Mouse (Mus musculus): Measurements from ENCODE around the gene Ttn. TPM values are rescaled to one million over a fixed set of nuclear protein-coding genes. Genes with fewer than 3 reads are reported as not detected.
A peak's percentile ranks its signal among the peaks of the same experiment; 100 is the strongest.

Gene Ttn
- polyA plus RNA-seq, 1 experiment from 2014 or later: under 0.01 TPM

GRCm38 (mm10) chr2:76966013-76966412, 16.3 kb downstream of the Ttn start:
- ChIA-PET CTCF (no interaction called here), POLR2A (no interaction called here)
- in situ Hi-C loops (cut with MboI; ENCODE audit: low pct_unique_long_range_greater_than_20kb): loop anchor here (5.0 kb wide), 1 partner anchor 39 kb away; no protein-coding TSS in a partner anchor
- TF ChIP-seq CTCF (IDR thresholded peaks at IDR 0.05): no peak
- H3K27me3 ChIP-seq: peaks cover 67% of the 10 kb centered on the region
- no peak for DNase-seq (ENCODE audit: low read depth, low spot score)
- ATAC-seq: no peak

- CTCF ChIA-PET: no interaction called here
- POLR2A ChIA-PET: no interaction called here
- no peak for ATAC-seq
Observed at GRCm38 (mm10) chr2:76965542-76965941, 16.8 kb downstream of the Ttn start.

GRCm38 (mm10) chr2:76962045-76962432, 20.3 kb downstream of the Ttn start:
- peaks cover 41% of the 10 kb centered on the region for H3K27me3 ChIP-seq
- DNase-seq (ENCODE audit: low read depth, low spot score) (no peak), ATAC-seq (no peak)
- TF ChIP-seq CTCF (IDR thresholded peaks at IDR 0.05): no peak
- ChIA-PET CTCF (no interaction called here), POLR2A (no interaction called here)
- in situ Hi-C loops (cut with MboI; ENCODE audit: low pct_unique_long_range_greater_than_20kb): no loop called here

More at GRCm38 (mm10) chr2:76965542-76965941, 16.8 kb downstream of the Ttn start:
- TF ChIP-seq CTCF (IDR thresholded peaks at IDR 0.05): no peak
- in situ Hi-C loops (cut with MboI; ENCODE audit: low pct_unique_long_range_greater_than_20kb): loop anchor here (5.0 kb wide), 1 partner anchor 38 kb away; no protein-coding TSS in a partner anchor
- H3K27me3 ChIP-seq: peaks cover 66% of the 10 kb centered on the region
- DNase-seq (ENCODE audit: low read depth, low spot score): no peak

GRCm38 (mm10) chr2:76961420-76962044, 20.8 kb downstream of the Ttn start:
- peaks cover 38% of the 10 kb centered on the region for H3K27me3 ChIP-seq
- in situ Hi-C loops (cut with MboI; ENCODE audit: low pct_unique_long_range_greater_than_20kb): no loop called here
- ChIA-PET POLR2A (no interaction called here), CTCF (no interaction called here)
- DNase-seq (ENCODE audit: low read depth, low spot score) (no peak), ATAC-seq (no peak)
- no peak for TF ChIP-seq CTCF (IDR thresholded peaks at IDR 0.05)

GRCm38 (mm10) chr2:76949774-76950173, 32.6 kb downstream of the Ttn start:
- peaks cover 52% of the 10 kb centered on the region for H3K27me3 ChIP-seq
- ATAC-seq (no peak), DNase-seq (ENCODE audit: low read depth, low spot score) (no peak)
- in situ Hi-C loops (cut with MboI; ENCODE audit: low pct_unique_long_range_greater_than_20kb): no loop called here
- ChIA-PET POLR2A (interaction anchor here (1.6 kb wide), 1 partner anchor 17 kb away, joined by 3 read pairs; no protein-coding TSS in a partner anchor), CTCF (no interaction called here)
- no peak for TF ChIP-seq CTCF (IDR thresholded peaks at IDR 0.05)

- DNase-seq (ENCODE audit: low read depth, low spot score): no peak
- peaks cover 69% of the 10 kb centered on the region for H3K27me3 ChIP-seq
- ChIA-PET POLR2A (no interaction called here), CTCF (interaction anchor here (1.2 kb wide), 1 partner anchor 12 kb away, joined by 4 read pairs; no protein-coding TSS in a partner anchor)
- no peak for TF ChIP-seq CTCF (IDR thresholded peaks at IDR 0.05)
- in situ Hi-C loops (cut with MboI; ENCODE audit: low pct_unique_long_range_greater_than_20kb): no loop called here
- no peak for ATAC-seq
Observed at GRCm38 (mm10) chr2:76938515-76938914, 43.8 kb downstream of the Ttn start.

- POLR2A ChIA-PET: no interaction called here
- in situ Hi-C loops (cut with MboI; ENCODE audit: low pct_unique_long_range_greater_than_20kb): loop anchor here (5.0 kb wide), 1 partner anchor 38 kb away; no protein-coding TSS in a partner anchor
- CTCF ChIA-PET: interaction anchor here (1.0 to 5.3 kb wide), 2 partner anchors 40 to 43 kb away, joined by 3 to 32 read pairs; no protein-coding TSS in a partner anchor
- ATAC-seq (no peak), DNase-seq (ENCODE audit: low read depth, low spot score) (peak; percentile 27)
- H3K27me3 ChIP-seq: peaks cover 62% of the 10 kb centered on the region
- TF ChIP-seq CTCF (IDR thresholded peaks at IDR 0.05): peak; percentile 86
Observed at GRCm38 (mm10) chr2:76929718-76930117, 52.6 kb downstream of the Ttn start.

- DNase-seq (ENCODE audit: low read depth, low spot score) (no peak), ATAC-seq (no peak)
- in situ Hi-C loops (cut with MboI; ENCODE audit: low pct_unique_long_range_greater_than_20kb): loop anchor here (5.0 kb wide), 1 partner anchor 38 kb away; no protein-coding TSS in a partner anchor
- ChIA-PET CTCF (interaction anchor here (1.0 to 5.3 kb wide), 3 partner anchors 41 to 46 kb away, joined by 3 to 32 read pairs (median 3); no protein-coding TSS in a partner anchor), POLR2A (no interaction called here)
- no peak for TF ChIP-seq CTCF (IDR thresholded peaks at IDR 0.05)
- peaks cover 63% of the 10 kb centered on the region for H3K27me3 ChIP-seq
Observed at GRCm38 (mm10) chr2:76928816-76929215, 53.5 kb downstream of the Ttn start.

- in situ Hi-C loops (cut with MboI; ENCODE audit: low pct_unique_long_range_greater_than_20kb): loop anchor here (5.0 kb wide), 1 partner anchor 39 kb away; no protein-coding TSS in a partner anchor
- ChIA-PET POLR2A (no interaction called here), CTCF (interaction anchor here (1.1 to 5.3 kb wide), 3 partner anchors 8 to 47 kb away, joined by 3 to 32 read pairs (median 6); no protein-coding TSS in a partner anchor)
- peaks cover 63% of the 10 kb centered on the region for H3K27me3 ChIP-seq
- ATAC-seq: no peak
- TF ChIP-seq CTCF (IDR thresholded peaks at IDR 0.05): no peak
- no peak for DNase-seq (ENCODE audit: low read depth, low spot score)
Observed at GRCm38 (mm10) chr2:76928298-76928697, 54.0 kb downstream of the Ttn start.

GRCm38 (mm10) chr2:76926927-76927326, 55.4 kb downstream of the Ttn start:
- H3K27me3 ChIP-seq: peaks cover 59% of the 10 kb centered on the region
- ChIA-PET POLR2A (no interaction called here), CTCF (interaction anchor here (0.8 to 5.3 kb wide), 4 partner anchors 9 to 43 kb away, joined by 3 to 32 read pairs (median 5); no protein-coding TSS in a partner anchor)
- in situ Hi-C loops (cut with MboI; ENCODE audit: low pct_unique_long_range_greater_than_20kb): loop anchor here (5.0 kb wide), 1 partner anchor 40 kb away; no protein-coding TSS in a partner anchor
- ATAC-seq (no peak), DNase-seq (ENCODE audit: low read depth, low spot score) (no peak)
- TF ChIP-seq CTCF (IDR thresholded peaks at IDR 0.05): peak; percentile 46

GRCm38 (mm10) chr2:76914959-76915358, 67.4 kb downstream of the Ttn start:
- ATAC-seq: no peak
- no peak for DNase-seq (ENCODE audit: low read depth, low spot score)
- TF ChIP-seq CTCF (IDR thresholded peaks at IDR 0.05): no peak
- POLR2A ChIA-PET: no interaction called here
- peaks cover 27% of the 10 kb centered on the region for H3K27me3 ChIP-seq
- CTCF ChIA-PET: no interaction called here
- in situ Hi-C loops (cut with MboI; ENCODE audit: low pct_unique_long_range_greater_than_20kb): no loop called here

Measured in Patski (cell line).